18 mouse cellular contexts compared by ENCODE assay signal in genomic region chr13:69279647-69280046, GRCm38 (mm10).
"Had no signal": no experiment of that assay in that cellular context is flagged by ENCODE, and none has a peak within 500 bp of the region (broad histone marks: within the 10 kb centered on the region; RNA-seq: fewer than 3 reads in every experiment).

No protein-coding gene starts in this region.

- H3K9ac ChIP-seq: liver, embryonic 13.5 days; liver, embryonic 15.5 days; liver, postnatal 0 days; lung, embryonic 15.5 days; midbrain, embryonic 13.5 days; stomach, embryonic 15.5 days had no signal

- H3K4me2 ChIP-seq: liver, embryonic 13.5 days; liver, embryonic 15.5 days; lung, embryonic 15.5 days; midbrain, embryonic 11.5 days; midbrain, embryonic 13.5 days; stomach, embryonic 15.5 days had no signal

- ATAC-seq: liver, postnatal 0 days; lung, postnatal 0 days; midbrain, embryonic 13.5 days; midbrain, embryonic 16.5 days had no signal

- H3K4me3 ChIP-seq: liver, embryonic 13.5 days; liver, embryonic 15.5 days; lung, embryonic 15.5 days; midbrain, embryonic 13.5 days; stomach, embryonic 15.5 days had no signal

- DNase-seq: liver, embryonic 13.5 days; liver, postnatal 0 days; lung, adult 2 months; lung, postnatal 14 days; lung, postnatal 36 days; right cerebral cortex, postnatal 14 days; thymus, adult 2 months; thymus, postnatal 36 days had no signal

- H3K36me3 ChIP-seq: liver, embryonic 13.5 days; liver, embryonic 15.5 days; lung, embryonic 15.5 days; midbrain, embryonic 13.5 days; stomach, embryonic 15.5 days had no signal

- H3K9me3 ChIP-seq: liver, embryonic 15.5 days; lung, embryonic 15.5 days; midbrain, embryonic 13.5 days; stomach, embryonic 15.5 days had no signal

- H3K4me1 ChIP-seq: liver, embryonic 13.5 days; liver, embryonic 15.5 days; lung, embryonic 15.5 days; megakaryocyte, embryonic 14.5 days; midbrain, embryonic 13.5 days; stomach, embryonic 15.5 days had no signal

- H3K27me3 ChIP-seq: liver, embryonic 13.5 days; liver, embryonic 15.5 days; lung, embryonic 15.5 days; megakaryocyte, embryonic 14.5 days; midbrain, embryonic 13.5 days; stomach, embryonic 15.5 days had no signal

- H3K27ac ChIP-seq: liver, embryonic 13.5 days; liver, embryonic 15.5 days; lung, embryonic 15.5 days; macrophage; midbrain, embryonic 13.5 days; stomach, embryonic 15.5 days; stomach, postnatal 0 days had no signal
